Mouse (Mus musculus): ENCODE data around the gene Kif2c. TPM values are rescaled to one million over a fixed set of nuclear protein-coding genes. Genes with fewer than 3 reads are reported as not detected.
"Not testable (repeated sequence)": the region's sequence is repeated elsewhere in the genome, so short reads cannot be mapped to it uniquely, and the experiment has no call there.

Gene Kif2c
- polyA plus RNA-seq, 1 experiment, result 0.46 TPM

DNA sequence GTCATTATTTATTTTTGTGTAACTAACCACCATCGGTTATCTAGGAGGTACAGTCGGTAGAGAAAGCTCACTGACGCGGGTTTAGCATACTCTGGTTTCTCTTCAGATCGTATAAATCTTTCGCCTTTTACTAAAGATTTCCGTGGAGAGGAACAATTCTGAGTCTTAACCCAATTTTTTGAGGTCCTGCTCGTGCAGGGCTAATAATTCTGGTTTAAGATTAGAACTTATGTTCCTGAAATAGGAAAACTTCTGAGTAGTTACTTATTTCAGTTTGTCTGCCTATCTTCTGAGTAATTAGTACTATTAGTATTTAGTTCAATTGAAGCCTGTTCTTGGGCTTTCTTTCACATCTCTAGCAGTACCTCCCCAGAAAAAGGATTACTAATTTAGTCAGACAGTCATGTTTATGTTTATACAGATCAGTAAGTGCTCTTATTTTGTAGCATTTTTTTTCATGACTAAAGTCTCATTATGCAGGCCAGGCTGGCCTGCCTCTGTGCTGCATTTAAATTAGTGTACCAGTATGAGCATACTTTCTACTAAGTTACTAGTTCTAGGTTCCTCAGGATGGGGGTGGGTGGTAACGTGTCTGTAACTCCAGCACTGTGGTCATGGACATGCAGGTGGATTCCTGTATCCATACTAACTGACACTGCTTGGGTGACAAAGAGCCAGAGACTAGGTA lies 7.6 kb upstream of the Kif2c start:
- DNase-seq (ENCODE audit: extremely low spot score in 1 of 2, low spot score in 1 of 2), result no peak

DNA sequence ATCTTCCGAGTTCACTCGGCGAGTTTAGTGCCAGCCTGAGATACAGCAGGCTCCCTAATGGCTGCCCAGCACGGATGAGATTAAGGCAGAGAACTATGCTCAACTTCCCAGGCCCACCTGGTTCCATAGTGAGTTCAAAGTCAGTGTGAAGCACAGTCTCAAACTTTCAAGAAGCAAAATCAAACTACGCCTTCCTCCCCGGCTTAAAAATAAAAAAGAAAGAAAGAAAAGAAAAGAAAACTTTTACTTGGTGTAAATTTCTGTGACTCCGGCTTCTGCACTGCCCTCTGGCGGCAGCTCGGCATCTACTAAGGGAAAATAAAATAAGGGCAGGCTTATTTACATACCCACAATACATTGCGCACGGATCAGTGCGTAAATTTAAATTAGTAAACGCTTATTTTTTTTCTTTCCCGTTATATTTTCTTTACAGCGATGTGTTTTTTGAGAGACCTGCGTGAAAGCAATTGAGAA lies 7.0 kb upstream of the Kif2c start:
- DNase-seq (ENCODE audit: extremely low spot score in 1 of 2, low spot score in 1 of 2), result peak; percentile 68 to 90

- DNase-seq (ENCODE audit: extremely low spot score in 1 of 2, low spot score in 1 of 2), result no peak
Measured at GRCm38 (mm10) chr4:117188969-117189368, 6.5 kb upstream of the Kif2c start.

DNA sequence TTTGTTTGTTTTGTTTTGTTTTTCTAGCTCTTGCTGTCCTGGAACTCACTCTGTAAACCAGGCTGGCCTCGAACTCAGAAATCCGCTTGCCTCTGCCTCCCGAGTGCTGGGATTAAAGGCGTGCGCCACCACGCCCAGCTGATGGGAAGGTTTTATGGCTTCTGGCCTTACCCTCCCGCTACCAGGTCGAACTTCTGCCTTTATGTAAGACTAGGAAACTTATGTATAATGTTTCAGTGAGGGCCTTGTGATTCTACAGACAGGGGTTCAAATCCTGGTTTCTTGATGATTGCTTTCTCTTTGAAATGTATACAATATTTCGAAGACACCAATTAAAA lies 289 bp upstream of the Kif2c start:
- not testable (repeated sequence) for DNase-seq (ENCODE audit: extremely low spot score in 1 of 2, low spot score in 1 of 2)

- DNase-seq (ENCODE audit: extremely low spot score in 1 of 2, low spot score in 1 of 2), result no peak
Measured at GRCm38 (mm10) chr4:117169936-117170335, 12.5 kb downstream of the Kif2c start.

DNA sequence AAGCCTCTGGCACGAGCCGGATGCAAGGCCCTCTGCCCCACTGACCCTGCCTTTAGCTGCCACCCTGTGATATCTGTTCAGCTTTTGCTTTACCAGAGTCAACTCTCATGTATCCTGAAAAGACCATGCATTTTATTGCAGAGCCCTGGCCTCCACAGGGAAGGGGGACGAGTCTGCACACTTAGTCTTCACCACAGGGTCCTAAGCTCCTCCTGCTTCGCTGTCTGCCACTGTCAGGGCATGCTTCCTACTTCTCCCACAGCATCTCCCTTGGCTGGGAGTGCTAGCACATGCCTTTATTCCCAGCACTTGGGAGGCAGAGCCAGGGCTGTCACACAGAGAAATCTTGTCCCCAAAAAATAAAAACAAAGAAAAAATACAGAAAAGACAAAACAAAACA lies 21.3 kb downstream of the Kif2c start:
- no peak for DNase-seq (ENCODE audit: extremely low spot score in 1 of 2, low spot score in 1 of 2)

- DNase-seq (ENCODE audit: extremely low spot score in 1 of 2, low spot score in 1 of 2), result no peak
Measured at GRCm38 (mm10) chr4:117159666-117160065, 22.8 kb downstream of the Kif2c start.

DNA sequence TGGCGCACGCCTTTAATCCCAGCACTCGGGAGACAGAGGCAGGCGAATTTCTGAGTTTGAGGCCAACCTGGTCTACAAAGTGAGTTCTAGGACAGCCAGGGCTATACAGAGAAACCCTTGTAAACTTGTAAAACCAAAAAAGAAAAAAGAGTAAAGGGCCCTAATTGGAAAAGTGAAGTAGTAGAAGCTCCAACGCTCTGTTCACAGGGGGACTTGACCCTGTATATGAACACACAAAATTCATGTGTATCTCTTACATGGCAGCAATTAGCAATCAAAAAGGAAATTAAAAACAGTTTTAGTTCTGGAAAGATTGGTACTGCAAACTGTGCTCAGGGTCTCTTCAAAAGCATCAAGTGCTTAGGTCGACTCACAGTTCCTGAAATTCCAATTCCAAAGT lies 26.1 kb downstream of the Kif2c start:
- DNase-seq (ENCODE audit: extremely low spot score in 1 of 2, low spot score in 1 of 2), result no peak

DNA sequence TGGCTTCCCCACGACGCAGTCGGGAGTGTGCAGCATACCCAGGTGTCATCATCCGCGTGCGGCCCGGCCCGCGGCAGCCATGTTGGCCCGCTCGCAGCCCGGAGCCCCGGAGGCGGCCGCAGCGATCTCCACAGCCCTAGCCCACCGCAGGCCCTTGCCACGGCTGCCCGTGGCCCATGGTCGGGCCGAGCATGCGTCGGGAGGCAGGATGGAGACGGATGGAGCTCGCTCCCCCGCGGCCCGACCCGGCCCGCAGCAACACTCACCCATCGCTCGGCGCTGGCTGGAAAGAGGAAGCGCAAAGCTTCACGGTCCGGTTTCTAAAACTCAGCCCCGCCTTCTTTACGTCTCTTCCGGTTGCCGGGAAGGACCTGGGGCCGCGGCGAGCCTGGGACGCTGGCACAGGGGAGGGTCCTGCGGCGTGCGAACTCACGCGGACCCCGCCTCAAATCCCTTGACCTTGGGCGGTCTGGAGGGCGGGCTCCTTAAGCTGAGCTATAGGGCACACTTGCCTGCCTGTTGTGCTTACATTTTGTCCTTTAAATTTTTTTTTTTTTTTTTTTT lies 26.6 kb downstream of the Kif2c start, which contains the start of gene Rps8:
Rps8 (minus strand) TSS at position 452 of the 564 bp plus-strand sequence.
- peak; percentile 78 to 89 for DNase-seq (ENCODE audit: extremely low spot score in 1 of 2, low spot score in 1 of 2)

GRCm38 (mm10) chr4:117155020-117155791 lies 27.2 kb downstream of the Kif2c start:
- no peak for DNase-seq (ENCODE audit: extremely low spot score in 1 of 2, low spot score in 1 of 2)

DNA sequence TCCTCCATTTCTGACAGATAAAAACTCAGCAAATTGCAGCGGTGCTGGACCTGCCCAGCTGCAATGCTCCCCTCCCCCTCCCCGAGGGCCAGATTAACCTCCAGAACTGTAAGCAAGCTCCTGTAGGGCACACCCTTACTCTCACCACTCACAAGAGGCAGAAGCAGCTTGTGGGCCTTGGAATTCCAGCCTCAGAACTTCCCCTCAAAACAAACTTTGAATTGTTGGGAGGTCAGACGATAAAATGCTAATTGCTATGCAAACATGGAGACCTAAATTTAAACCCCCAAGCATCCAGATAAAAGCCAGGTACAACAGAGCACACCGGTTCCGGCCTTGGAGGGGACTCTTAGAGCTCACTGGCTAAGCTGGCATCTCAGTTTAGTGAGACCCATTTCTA lies 29.7 kb downstream of the Kif2c start:
- DNase-seq (ENCODE audit: extremely low spot score in 1 of 2, low spot score in 1 of 2), result no peak

- no peak for DNase-seq (ENCODE audit: extremely low spot score in 1 of 2, low spot score in 1 of 2)
Measured at GRCm38 (mm10) chr4:117151416-117151815, 31.0 kb downstream of the Kif2c start.

DNA sequence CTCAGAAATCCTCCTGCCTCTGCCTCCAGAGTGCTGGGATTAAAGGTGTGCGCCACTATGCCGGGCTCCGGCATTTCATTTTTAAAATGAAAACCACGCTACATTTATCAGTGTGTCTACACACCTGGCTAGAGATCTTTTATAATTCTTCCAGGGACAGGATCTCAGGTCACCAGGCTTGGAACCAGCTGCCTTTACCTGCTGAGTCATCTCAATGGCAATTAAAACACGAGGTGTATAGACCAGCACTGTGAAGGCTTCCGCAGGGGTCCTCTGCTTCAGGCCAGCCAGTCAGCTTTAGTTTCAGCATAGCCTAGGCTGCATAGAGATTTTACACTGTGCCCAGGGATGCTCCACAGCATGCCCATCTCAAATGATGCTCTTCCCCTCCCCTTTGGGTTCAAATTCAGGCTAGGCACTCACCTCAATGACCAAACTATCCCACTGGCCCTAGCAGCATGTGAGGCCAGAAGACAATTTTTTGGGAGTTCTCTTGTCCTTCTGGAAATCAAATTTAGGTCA lies 32.2 kb downstream of the Kif2c start:
- DNase-seq (ENCODE audit: extremely low spot score in 1 of 2, low spot score in 1 of 2), result no peak

GRCm38 (mm10) chr4:117149291-117150211 lies 32.9 kb downstream of the Kif2c start:
- no peak for DNase-seq (ENCODE audit: extremely low spot score in 1 of 2, low spot score in 1 of 2)

DNA sequence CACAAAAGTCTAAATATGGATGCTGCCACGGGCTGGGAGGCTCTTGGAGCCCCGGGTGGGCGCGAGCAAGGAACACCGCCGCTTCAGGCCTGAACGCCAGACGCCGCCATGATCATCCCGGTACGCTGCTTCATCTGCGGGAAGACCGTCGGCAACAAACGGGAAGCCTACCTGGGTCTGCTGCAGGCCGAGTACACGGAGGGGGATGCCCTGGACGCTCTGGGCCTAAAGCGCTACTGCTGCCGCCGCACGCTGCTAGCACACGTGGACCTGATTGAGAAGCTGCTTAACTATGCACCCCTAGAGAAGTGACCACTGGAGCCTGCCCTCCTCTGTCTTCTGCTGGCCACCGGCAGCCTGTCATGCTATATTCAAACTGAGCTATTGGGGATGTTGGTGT lies 33.6 kb downstream of the Kif2c start:
- no peak for DNase-seq (ENCODE audit: extremely low spot score in 1 of 2, low spot score in 1 of 2)

DNA sequence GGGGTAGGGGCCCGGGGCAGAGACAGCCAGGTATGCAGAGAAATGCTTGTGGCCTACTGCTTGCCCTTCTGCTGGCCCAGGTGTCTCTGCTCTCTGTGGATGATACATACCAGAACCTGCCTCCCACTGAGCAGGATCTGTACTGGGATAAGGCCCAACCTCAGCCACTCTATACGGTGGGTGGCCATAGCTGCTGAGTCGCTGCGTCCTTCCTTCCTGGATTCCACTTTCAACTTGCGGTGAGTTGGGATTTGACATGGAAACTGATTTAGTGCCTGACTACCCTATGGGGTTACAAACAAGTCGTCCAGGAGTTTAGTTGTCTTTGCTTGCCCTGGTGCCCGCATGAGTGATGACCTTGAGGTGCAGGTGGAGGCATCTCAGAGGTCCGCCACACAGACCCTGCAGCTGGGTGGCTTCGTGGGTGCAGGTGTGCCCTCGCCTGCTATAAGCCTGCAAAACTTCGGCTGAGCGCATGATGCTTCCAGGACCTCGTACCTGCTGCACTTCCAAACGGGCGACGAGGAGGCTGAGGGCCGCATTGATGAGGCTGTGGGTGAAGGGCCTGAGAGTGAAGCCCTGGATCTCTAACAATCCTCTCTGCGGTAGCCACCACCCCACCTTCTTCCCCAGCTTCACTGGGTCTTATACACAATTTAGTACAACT lies 34.3 kb downstream of the Kif2c start:
- no peak for DNase-seq (ENCODE audit: extremely low spot score in 1 of 2, low spot score in 1 of 2)

- peak in 1 of 2 experiments; percentile 89 for DNase-seq (ENCODE audit: extremely low spot score in 1 of 2, low spot score in 1 of 2)
Measured at GRCm38 (mm10) chr4:117146176-117146575, 36.3 kb downstream of the Kif2c start.

- no peak for DNase-seq (ENCODE audit: extremely low spot score in 1 of 2, low spot score in 1 of 2)
Measured at GRCm38 (mm10) chr4:117145248-117145647, 37.2 kb downstream of the Kif2c start.

DNA sequence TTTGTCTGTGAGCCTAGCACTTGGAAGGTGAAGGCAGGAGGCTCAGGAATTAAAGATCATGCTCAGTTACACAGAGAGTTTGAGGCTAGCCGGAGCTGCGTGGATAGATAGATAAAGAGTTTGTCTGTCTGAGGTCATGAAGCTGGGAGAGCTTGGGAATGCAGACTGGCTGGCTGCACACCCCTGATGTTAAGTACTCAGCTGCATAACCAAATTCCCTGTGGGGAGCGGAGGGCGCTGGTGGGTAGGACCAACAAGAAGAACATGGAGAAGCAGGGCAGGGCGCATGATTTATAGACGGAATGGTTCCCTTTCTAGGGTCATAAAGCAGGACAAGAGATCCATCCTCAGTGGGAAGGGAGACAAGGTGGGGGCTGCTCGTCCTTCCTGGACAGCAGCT lies 39.4 kb downstream of the Kif2c start:
- no peak for DNase-seq (ENCODE audit: extremely low spot score in 1 of 2, low spot score in 1 of 2)

DNA sequence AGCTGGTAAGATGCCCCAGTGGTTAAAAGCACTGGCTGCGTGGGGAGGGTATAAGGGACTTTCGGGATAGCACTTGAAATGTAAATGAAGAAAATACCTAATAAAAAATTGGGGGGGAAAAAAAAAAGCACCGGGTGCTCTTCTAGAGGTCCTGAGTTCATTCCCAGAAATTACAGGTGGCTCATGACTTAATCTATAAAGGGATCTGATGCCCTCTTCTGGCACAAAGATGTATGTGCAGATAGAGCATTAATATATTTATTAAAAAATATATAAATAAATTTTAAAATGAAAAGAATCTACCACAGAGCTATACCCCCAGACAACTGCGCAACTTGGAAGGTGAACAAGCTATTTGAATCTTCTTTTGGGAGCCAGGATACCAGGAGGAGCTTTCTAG lies 41.8 kb downstream of the Kif2c start:
- no peak for DNase-seq (ENCODE audit: extremely low spot score in 1 of 2, low spot score in 1 of 2)
